Comparison of ENCODE assay signal across 10 mouse cellular contexts in the genomic region with DNA sequence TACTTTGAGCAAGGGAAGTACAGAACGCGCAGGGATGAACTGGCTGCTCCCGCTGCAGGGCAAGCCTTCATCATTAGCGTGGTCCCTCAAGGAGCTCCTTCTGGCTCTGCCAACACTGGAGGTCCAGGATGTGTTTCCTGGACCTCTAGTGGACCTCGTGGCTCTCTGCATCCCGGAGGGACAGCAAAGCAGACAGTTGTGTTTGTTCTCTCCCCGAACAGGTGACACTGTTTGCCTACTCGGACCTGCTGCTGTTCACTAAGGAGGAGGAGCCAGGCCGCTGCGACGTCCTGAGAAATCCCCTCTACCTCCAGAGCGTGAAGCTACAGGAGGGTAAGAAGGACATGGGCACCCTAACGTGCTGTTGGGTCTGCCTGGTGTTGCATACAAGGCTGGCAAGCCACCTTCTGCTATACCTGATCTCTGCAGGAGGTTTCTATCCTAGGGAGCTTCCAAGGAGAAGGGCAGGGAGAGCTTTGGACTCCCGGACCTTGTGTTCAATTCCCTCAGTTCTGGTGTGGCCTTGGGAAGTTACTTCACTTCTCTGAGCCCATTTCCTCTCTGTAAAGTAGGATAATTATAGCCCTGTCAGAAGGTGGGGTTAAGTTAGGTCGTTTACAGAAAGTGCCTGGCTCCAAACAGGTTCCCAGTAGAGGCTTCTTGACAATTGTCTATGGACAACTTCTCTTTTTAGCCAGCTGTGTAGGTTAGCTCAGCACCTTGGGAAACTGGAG.
DNase-seq lines count a peak whose midpoint lies in the region; ATAC-seq and TF ChIP-seq lines count a peak whose summit lies in the region.
"Had no signal": no experiment of that assay in that cellular context is flagged by ENCODE, and none has a peak within 500 bp of the region (broad histone marks: within the 10 kb centered on the region; RNA-seq: fewer than 3 reads in every experiment).

No protein-coding gene starts in this region.

- H3K36me3 ChIP-seq in heart, embryonic 12.5 days, result peaks cover 16% of the 10 kb centered on the region; the same call in 1 of the 2 replicates

- H3K4me3 ChIP-seq in heart, embryonic 12.5 days, result no peak overlapping the region
- H3K4me3 ChIP-seq in lung, adult 2 months (replicated peaks; ENCODE audit: extremely low read depth, low read depth, low read length), result no peak overlapping the region

- no peak for ATAC-seq in heart, embryonic 12.5 days (ENCODE audit: insufficient number of reproducible peaks, low FRiP score)
- ATAC-seq in hematopoietic stem cell, adult 5-6 weeks (replicated peaks in 1 of 2; ENCODE audit: insufficient read depth in 1 of 2, low FRiP score in 2 of 2, low TSS enrichment in 1 of 2, low read depth in 1 of 2, poor library complexity in 2 of 2, severe bottlenecking in 2 of 2), result peak; percentile 5 to 52; a peak in 1 of 4 replicates
- peak; percentile 6; the same call in 1 of the 2 replicates for ATAC-seq in monocyte, adult 5-6 weeks (replicated peaks; ENCODE audit: insufficient number of reproducible peaks, low FRiP score, low TSS enrichment, poor library complexity, severe bottlenecking)
- ATAC-seq: forebrain, embryonic 16.5 days; inflammation-experienced regulatory T-cells, adult 6 months had no signal

- peak; percentile 21; the same call in 1 of the 2 replicates for TF ChIP-seq CTCF in lung, adult 2 months (IDR thresholded peaks at IDR 0.05; ENCODE audit: insufficient read depth, low read length)

- H3K27ac ChIP-seq in heart, embryonic 12.5 days (ENCODE audit: poor library complexity, severe bottlenecking), result peak overlapping the region; percentile 87

- H3K4me1 ChIP-seq in heart, embryonic 12.5 days (replicated peaks), result peaks cover 74% of the 10 kb centered on the region
- H3K4me1 ChIP-seq in lung, adult 2 months (ENCODE audit: control insufficient read depth, insufficient read depth, low read length), result peaks cover 18% of the 10 kb centered on the region

- TF ChIP-seq POLR2A in lung, adult 2 months (IDR thresholded peaks at IDR 0.05; ENCODE audit: borderline replicate concordance, extremely low read depth, low read depth, low read length), result no peak

- no peaks in the 10 kb centered on the region for H3K9me3 ChIP-seq in heart, embryonic 12.5 days (replicated peaks)

- H3K27me3 ChIP-seq in heart, embryonic 12.5 days (replicated peaks), result peaks cover 36% of the 10 kb centered on the region

- peak overlapping the region; percentile 46; the same call in 1 of the 2 replicates for H3K9ac ChIP-seq in heart, embryonic 12.5 days

- WGBS in heart, embryonic 12.5 days, result 48% methylated on average over 15 of the region's 15 CpGs
- 43% methylated on average over 15 of the region's 15 CpGs for WGBS in lung, adult 2 months

- DNase-seq in heart, postnatal 4 days, result no peak
- no peak for DNase-seq in lung, adult 2 months
- no peak for DNase-seq in lung, postnatal 14 days
- no peak for DNase-seq in layer of hippocampus, adult 9-11 months
- no peak for DNase-seq in adrenal gland, postnatal 14 days

- H3K4me2 ChIP-seq in heart, embryonic 12.5 days, result no peak overlapping the region
